Comparison of ENCODE assay signal across 15 mouse cellular contexts in the genomic region with DNA sequence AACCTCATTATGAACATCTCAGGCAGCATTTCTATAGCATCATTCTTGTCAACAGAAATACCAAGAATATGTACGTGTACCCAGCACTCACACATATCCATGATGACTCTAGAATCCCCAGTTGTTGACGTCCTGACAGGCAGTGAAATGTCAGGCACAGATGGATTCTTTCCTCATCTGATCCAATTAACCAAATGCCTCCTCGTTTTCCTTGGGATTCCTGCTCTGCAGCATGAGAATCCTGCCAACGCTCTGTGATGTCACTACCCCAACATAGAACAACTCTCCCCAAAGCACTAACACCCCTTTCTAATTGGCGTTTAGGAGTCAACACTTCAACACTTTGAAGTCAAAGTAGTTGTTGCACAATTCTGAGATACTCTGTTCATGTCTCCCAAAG.
DNase-seq lines count a peak whose midpoint lies in the region; ATAC-seq and TF ChIP-seq lines count a peak whose summit lies in the region.
"Had no signal": no experiment of that assay in that cellular context is flagged by ENCODE, and none has a peak within 500 bp of the region (broad histone marks: within the 10 kb centered on the region; RNA-seq: fewer than 3 reads in every experiment).

No protein-coding gene starts in this region.

- ATAC-seq in erythroblast, adult 5-6 weeks (replicated peaks; ENCODE audit: low FRiP score, poor library complexity, severe bottlenecking) = no peak
- ATAC-seq: intestine, embryonic 16.5 days had no signal

- TF ChIP-seq CTCF in brain, embryonic 14.5 days (IDR thresholded peaks at IDR 0.05; ENCODE audit: borderline replicate concordance, extremely low read depth, insufficient read depth, insufficient read length) = no peak

- DNase-seq in layer of hippocampus, adult 18-20 months (ENCODE audit: low spot score in 2 of 2) = peak; percentile 7 to 16
- DNase-seq in layer of hippocampus, adult 9-10 months (ENCODE audit: low spot score) = no peak
- DNase-seq in brain, adult 2 months (ENCODE audit: low read depth, low spot score) = peak; percentile 28
- DNase-seq in brain, embryonic 14.5 days (ENCODE audit: low read depth) = peak; percentile 62
- peak; percentile 2 to 7 for DNase-seq in layer of hippocampus, postnatal 36 days
- DNase-seq: adrenal gland, adult 2 months; adrenal gland, postnatal 25 days; cerebellum, adult 11-12 months; cerebellum, adult 9-10 months; cerebellum, postnatal 25 days; gastrocnemius, postnatal 36 days; heart, adult 11 months; heart, postnatal 36 days had no signal

- TF ChIP-seq POLR2A in brain, embryonic 14.5 days (IDR thresholded peaks at IDR 0.05; ENCODE audit: borderline replicate concordance, extremely low read depth, insufficient read depth, insufficient read length, poor library complexity, severe bottlenecking) = no peak
